Mouse (Mus musculus) limb, embryonic 14.5 days (tissue): Measurements from ENCODE around the gene 4930415O20Rik. TPM values are rescaled to one million over a fixed set of nuclear protein-coding genes. Genes with fewer than 3 reads are reported as not detected.

Experiments used
- ATAC-seq: fragments of 200-750 bp; cut with Nextera tagmentation; 2 replicates; pipeline ENCODE4 v1.8.0; 2017; ENCODE audit warnings: low read depth, moderate number of reproducible peaks, moderate TSS enrichment; ENCODE audit not compliant: low FRiP score
- DNase-seq: peaks from one replicate; pipeline ENCODE4 v3.0.0-alpha.2; 2015; ENCODE audit warnings: low spot score
- H3K27ac ChIP-seq: fragments of 300-500 bp; sonication (generic); replicated peaks from 2 replicates; pipeline ENCODE4 v1.5.1; 2014; ENCODE audit warnings: low read depth, mild to moderate bottlenecking, low read length, moderate library complexity, mixed read lengths
- H3K27me3 ChIP-seq: fragments of 300-500 bp; sonication (generic); 2 replicates; pipeline ENCODE4 v1.6.1; 2014; ENCODE audit warnings: low read length, mixed read lengths; ENCODE audit not compliant: control insufficient read depth, insufficient read depth
- H3K36me3 ChIP-seq: fragments of 300-500 bp; sonication (generic); 2 replicates; pipeline ENCODE4 v1.6.1; 2014; ENCODE audit warnings: mild to moderate bottlenecking, low read length, moderate library complexity, mixed read lengths; ENCODE audit not compliant: control insufficient read depth, insufficient read depth
- H3K4me1 ChIP-seq: fragments of 300-500 bp; sonication (generic); 2 replicates; pipeline ENCODE4 v1.6.1; 2014; ENCODE audit warnings: antibody characterized with exemption, low read length, mixed read lengths; ENCODE audit not compliant: control insufficient read depth, insufficient read depth
- H3K4me2 ChIP-seq: fragments of 300-500 bp; sonication (generic); replicated peaks from 2 replicates; pipeline ENCODE4 v1.6.1; 2014; ENCODE audit warnings: low read depth, mild to moderate bottlenecking, low read length, moderate library complexity; ENCODE audit not compliant: severe bottlenecking
- H3K4me3 ChIP-seq: fragments of 300-500 bp; sonication (generic); replicated peaks from 2 replicates; pipeline ENCODE4 v1.5.1; 2014; ENCODE audit warnings: low read length
- H3K9ac ChIP-seq: fragments of 300-500 bp; sonication (generic); 2 replicates; pipeline ENCODE4 v1.6.1; 2014; ENCODE audit warnings: mild to moderate bottlenecking, low read depth, low read length, moderate library complexity; ENCODE audit not compliant: severe bottlenecking
- H3K9me3 ChIP-seq: fragments of 300-500 bp; sonication (generic); 2 replicates; pipeline ENCODE4 v1.6.1; 2016; ENCODE audit warnings: low read length; ENCODE audit not compliant: control insufficient read depth
- POLR2A ChIP-seq: fragments of 200-500 bp; IDR thresholded peaks from 2 replicates; pipeline ENCODE4 v1.8.0; 2012; ENCODE audit warnings: inconsistent platforms, mild to moderate bottlenecking, moderate library complexity, borderline replicate concordance; ENCODE audit not compliant: insufficient read depth, insufficient read length; ENCODE audit errors: extremely low read depth
- whole genome bisulfite sequencing: fragments of 180-500 bp; shearing (Covaris S2); extraction: QIAGEN DNeasy Blood & Tissue Kit; methylation state at CpG from one replicate; pipeline ENCODE4 v1.1.7; 2014; 5-methylcytosine and 5-hydroxymethylcytosine counted together
- polyA plus RNA-seq, 2 experiments: library from polyadenylated mRNA; depleted of rRNA in 1 of 2; stranded (reverse) in 1 of 2; unstranded in 1 of 2; fragments of >200 nt; fragmentation: Nextera tagmentation in 1 of 2; extraction: Ambion mirVana in 1 of 2; gene quantifications; 2 replicates each; pipeline versions ENCODE4 v1.2.1 to v1.2.3; 2012 to 2014

The 4930415O20Rik gene
- polyA plus RNA-seq, 2 experiments = 0.37 TPM; not detected in 1

DNA sequence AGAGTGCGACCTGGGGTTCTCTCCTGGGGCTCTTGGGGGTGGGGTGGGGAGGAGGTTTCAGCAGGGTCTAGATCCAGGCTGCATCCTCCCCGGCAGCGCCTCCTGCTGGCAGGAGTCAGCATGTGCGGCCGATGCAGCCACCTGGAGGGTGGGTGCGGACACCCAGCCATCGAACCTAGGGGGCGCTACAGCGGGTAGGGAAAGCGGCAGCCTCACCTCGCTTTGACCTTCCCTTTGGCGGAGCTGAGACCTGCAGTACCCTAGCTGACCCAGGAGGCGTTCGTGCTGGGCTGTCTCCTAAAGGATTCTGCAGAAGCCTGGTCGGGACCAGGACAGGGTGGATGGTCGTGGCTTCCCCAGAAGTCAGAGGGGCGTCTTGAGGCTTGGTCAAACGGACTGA lies 60.7 kb downstream of the 4930415O20Rik start:
- Histone ChIP-seq H3K4me1 (peaks cover 41% of the 10 kb centered on the region), H3K27me3 (peaks cover 7% of the 10 kb centered on the region), H3K4me2 (peak overlapping the region; percentile 99), H3K27ac (peak overlapping the region; percentile 48; the same call in 1 of the 2 replicates), H3K9ac (peak overlapping the region; percentile 55; the same call in 1 of the 2 replicates), H3K9me3 (no peaks in the 10 kb centered on the region), H3K4me3 (peak overlapping the region; percentile 84), H3K36me3 (no peaks in the 10 kb centered on the region)
- TF ChIP-seq POLR2A = no peak
- WGBS = 5% methylated on average over 11 of the region's 18 CpGs
- ATAC-seq (peak; percentile 4; the same call in 1 of the 2 replicates), DNase-seq (peak; percentile 63)

DNA sequence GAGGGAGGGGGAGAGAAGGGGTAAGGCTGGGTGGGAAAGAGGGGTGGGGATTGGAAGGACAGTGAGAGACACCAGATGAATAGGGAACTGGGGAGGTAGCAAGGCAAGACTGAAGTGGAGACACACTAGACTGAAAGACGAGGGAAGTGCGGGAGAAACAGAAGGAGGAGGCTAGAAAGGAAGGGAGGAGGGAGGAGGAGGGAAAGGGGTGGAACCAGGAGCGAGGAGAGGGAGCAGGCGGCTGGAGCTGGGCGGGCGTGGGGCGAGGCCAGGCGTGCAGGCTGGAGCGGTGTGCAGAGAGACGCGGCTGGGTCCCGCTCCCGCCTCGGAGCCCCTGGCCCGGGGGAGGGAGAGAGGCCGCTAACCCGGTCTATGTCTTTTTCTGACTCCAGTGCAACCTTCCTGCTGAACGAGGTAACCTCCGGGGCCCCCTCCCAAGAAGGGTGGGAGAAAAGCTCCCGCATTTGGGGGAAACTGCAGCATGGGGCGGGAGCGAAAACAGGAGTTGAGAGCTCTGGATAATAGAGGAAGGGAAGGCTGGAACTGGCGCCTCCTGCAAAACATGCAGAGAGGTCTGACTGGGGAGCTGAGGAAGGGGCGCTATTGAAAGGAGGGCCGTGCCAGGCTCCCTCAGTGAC lies 61.4 kb downstream of the 4930415O20Rik start:
- Histone ChIP-seq H3K4me1 (peaks cover 41% of the 10 kb centered on the region), H3K27ac (peak overlapping the region; percentile 61), H3K4me2 (peak overlapping the region; percentile 99), H3K27me3 (peaks cover 7% of the 10 kb centered on the region), H3K9ac (peak overlapping the region; percentile 55), H3K4me3 (peak overlapping the region; percentile 84), H3K9me3 (no peaks in the 10 kb centered on the region), H3K36me3 (no peaks in the 10 kb centered on the region)
- ATAC-seq (peak; percentile 82), DNase-seq (peak; percentile 84)
- 0 out of 2 replicates have a peak, but pooled peaks have one; percentile 22 for TF ChIP-seq POLR2A
- 2% methylated on average over 13 of the region's 25 CpGs for WGBS

DNA sequence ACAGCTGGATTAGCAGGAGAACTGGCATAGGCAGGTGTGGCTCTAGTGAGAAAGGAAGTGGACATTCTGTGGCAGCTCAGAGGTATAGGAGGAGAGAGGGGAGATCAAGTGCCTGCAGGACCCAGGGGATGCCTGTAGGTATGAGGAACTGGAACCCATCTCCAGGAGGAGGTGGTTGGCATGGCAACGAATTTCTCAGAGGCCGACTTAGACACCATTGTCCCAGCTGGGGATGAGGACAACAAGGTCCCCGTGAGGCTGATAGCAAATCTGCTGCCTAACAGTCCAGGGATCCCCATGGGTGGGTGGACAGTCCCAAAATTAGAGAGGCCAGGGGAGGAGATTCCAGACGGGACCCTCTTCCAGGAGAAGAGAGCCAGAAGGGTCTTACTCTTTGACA lies 62.1 kb downstream of the 4930415O20Rik start:
- 8% methylated on average over 4 of the region's 4 CpGs for WGBS
- ATAC-seq (no peak), DNase-seq (no peak)
- no peak for TF ChIP-seq POLR2A
- Histone ChIP-seq H3K27me3 (peaks cover 4% of the 10 kb centered on the region), H3K9ac (peak overlapping the region; percentile 6; the same call in 1 of the 2 replicates), H3K9me3 (no peaks in the 10 kb centered on the region), H3K4me3 (peak overlapping the region; percentile 84), H3K4me2 (peak overlapping the region; percentile 99), H3K4me1 (peaks cover 41% of the 10 kb centered on the region), H3K27ac (no peak overlapping the region), H3K36me3 (0 out of 2 replicates have a peak, but pooled peaks cover 2% of the 10 kb centered on the region)

DNA sequence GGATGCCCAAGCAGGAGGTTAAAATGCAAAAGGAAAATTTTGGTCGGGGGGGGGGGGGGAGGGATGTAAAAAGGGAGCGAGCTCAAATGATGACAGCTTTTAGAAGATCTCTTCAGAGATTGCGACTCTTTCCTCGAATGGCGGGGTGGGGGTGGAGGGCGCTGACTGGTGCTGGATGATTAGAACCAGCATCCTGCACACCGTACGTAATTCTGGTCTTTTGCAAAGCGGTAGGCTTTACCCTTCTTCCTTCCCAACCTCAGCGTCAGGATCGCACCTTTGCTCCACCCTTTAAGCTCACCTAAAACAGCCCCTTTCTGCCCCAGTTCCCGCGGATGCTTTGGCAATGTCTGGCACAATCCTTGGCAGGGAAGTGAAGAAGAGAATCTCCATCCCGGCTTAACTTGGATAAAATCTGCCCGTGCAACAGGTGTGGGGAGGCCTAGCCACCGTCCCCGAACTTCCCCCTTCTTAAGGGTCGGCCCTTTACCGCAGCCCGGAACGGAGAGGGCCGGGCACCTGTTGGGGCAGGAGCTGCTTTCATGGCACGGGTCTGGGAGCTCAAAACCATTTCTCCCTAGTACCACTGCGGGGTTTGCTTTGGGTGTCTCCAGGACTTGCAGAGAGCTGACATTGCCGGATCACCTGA lies 63.1 kb downstream of the 4930415O20Rik start:
- peak overlapping the region; percentile 58; the same call in 1 of the 2 replicates for H3K27ac ChIP-seq
- 1% methylated on average over 23 of the region's 25 CpGs for WGBS
- H3K4me2 ChIP-seq = peak overlapping the region; percentile 99
- ATAC-seq = no peak
- H3K9ac ChIP-seq = peak overlapping the region; percentile 77
- H3K4me1 ChIP-seq = peaks cover 32% of the 10 kb centered on the region
- no peaks in the 10 kb centered on the region for H3K9me3 ChIP-seq
- no peak for DNase-seq
- no peaks in the 10 kb centered on the region; the same call in none of the 2 replicates for H3K27me3 ChIP-seq
- H3K4me3 ChIP-seq = peak overlapping the region; percentile 84
- TF ChIP-seq POLR2A = no peak
- 0 out of 2 replicates have a peak, but pooled peaks cover 2% of the 10 kb centered on the region for H3K36me3 ChIP-seq

DNA sequence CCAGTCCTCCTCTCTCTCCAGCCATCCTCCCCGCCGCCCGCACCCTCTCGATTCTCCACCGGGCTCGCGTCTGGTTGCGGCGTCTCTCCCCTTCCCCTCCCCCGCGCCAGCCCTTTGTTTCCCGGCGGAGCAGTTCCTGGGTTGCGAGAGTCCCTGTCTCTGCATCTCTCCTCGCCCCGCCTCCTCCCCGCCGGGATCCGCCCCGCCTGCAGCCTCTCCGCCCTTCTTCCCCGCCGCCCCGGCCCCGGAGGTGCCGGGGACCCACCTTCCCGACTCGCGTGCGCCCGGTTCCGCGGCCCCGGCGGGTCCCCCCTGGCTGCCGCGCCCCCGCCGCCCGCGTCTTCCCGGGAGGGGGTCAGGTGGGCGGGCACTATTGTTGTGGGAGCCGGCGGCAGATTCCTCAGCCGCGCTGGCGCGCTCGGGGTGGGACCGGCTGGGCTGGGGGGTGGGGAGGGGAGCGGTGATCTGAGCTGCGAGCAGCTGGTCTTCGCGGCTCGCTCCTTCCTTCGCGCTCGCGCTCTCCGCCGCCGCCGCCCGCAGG lies 63.8 kb downstream of the 4930415O20Rik start:
- H3K4me2 ChIP-seq = peak overlapping the region; percentile 99
- H3K27ac ChIP-seq = peak overlapping the region; percentile 58
- H3K4me1 ChIP-seq = peaks cover 31% of the 10 kb centered on the region
- ATAC-seq (peak; percentile 74), DNase-seq (peak; percentile 64)
- TF ChIP-seq POLR2A = 0 out of 2 replicates have a peak, but pooled peaks have one; percentile 50
- H3K27me3 ChIP-seq = no peaks in the 10 kb centered on the region; the same call in none of the 2 replicates
- H3K4me3 ChIP-seq = peak overlapping the region; percentile 84
- 4% methylated on average over 30 of the region's 65 CpGs for WGBS
- no peaks in the 10 kb centered on the region for H3K9me3 ChIP-seq
- H3K9ac ChIP-seq = peak overlapping the region; percentile 77
- H3K36me3 ChIP-seq = 0 out of 2 replicates have a peak, but pooled peaks cover 6% of the 10 kb centered on the region
